Mouse (Mus musculus) activated CD4-positive, CD25-positive, alpha-beta regulatory T cell, adult 4 months (primary cell): ENCODE measurements around the gene Trim31. TPM values are rescaled to one million over a fixed set of nuclear protein-coding genes. Genes with fewer than 3 reads are reported as not detected.
"Not testable (repeated sequence)": the region's sequence is repeated elsewhere in the genome, so short reads cannot be mapped to it uniquely, and the experiment has no call there.

Source experiments
- ATAC-seq: one replicate; pipeline ENCODE4 v1.8.0; 2017
- polyA plus RNA-seq, 2 experiments: library from polyadenylated mRNA; unstranded; fragments of 100-300 nt; shearing (Covaris generic); gene quantifications; one replicate each; pipeline ENCODE4 v1.2.1; 2017

Gene Trim31
- not detected for polyA plus RNA-seq

GRCm38 (mm10) chr17:36897552-36898205 lies at the start of gene Trim31:
TSS of gene Trim31 (plus strand) at chr17:36898118.
- ATAC-seq = no peak

- no peak for ATAC-seq
Observed at GRCm38 (mm10) chr17:36848911-36849310, 49.0 kb upstream of the Trim31 start.

- ATAC-seq = no peak
Observed at GRCm38 (mm10) chr17:36849992-36850391, 47.9 kb upstream of the Trim31 start.

- no peak for ATAC-seq
Observed at GRCm38 (mm10) chr17:36851200-36851599, 46.7 kb upstream of the Trim31 start.

- ATAC-seq = no peak
Observed at GRCm38 (mm10) chr17:36851627-36852026, 46.3 kb upstream of the Trim31 start.

DNA sequence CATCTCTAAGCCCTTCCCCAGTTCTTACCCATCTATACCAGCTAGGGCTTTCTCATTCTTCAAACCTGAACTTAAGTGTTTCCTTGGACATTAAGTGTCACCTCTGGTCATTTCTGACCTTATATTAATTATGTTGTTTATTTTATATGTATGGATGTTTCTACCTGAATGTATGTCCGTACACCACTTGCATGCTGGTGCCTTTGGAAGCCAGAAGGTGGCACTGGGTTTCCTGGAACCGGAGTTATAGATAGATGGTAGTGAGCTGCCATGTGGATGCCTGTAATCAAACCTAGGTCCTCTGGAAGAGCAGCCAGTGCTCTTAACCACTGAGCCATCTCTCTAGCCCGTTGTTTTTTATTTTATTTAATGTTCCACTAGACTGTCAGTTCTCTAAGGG lies 42.4 kb upstream of the Trim31 start:
- no peak for ATAC-seq

GRCm38 (mm10) chr17:36856236-36856635 lies 41.7 kb upstream of the Trim31 start:
- ATAC-seq = no peak

DNA sequence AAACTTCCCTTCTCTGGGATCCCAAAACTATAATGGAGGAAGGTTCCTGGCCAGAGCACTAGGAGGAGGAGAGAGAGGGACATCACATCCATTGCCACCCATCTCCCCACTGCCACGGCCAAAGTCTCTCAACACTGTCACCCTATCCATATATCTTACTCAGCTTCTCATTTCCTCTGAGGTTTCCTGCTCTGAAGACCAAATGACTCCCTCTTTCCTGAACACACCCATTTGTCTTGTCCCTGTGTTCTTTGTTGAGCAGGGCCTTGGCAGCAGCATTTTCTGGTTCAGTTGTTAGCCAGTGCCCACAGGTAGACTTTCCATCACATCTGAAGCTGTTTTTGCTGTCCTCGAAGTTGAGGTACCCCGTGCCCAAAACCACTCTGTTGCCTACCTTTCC lies 39.7 kb upstream of the Trim31 start:
- ATAC-seq = no peak

- ATAC-seq = no peak
Observed at GRCm38 (mm10) chr17:36861680-36862079, 36.2 kb upstream of the Trim31 start.

DNA sequence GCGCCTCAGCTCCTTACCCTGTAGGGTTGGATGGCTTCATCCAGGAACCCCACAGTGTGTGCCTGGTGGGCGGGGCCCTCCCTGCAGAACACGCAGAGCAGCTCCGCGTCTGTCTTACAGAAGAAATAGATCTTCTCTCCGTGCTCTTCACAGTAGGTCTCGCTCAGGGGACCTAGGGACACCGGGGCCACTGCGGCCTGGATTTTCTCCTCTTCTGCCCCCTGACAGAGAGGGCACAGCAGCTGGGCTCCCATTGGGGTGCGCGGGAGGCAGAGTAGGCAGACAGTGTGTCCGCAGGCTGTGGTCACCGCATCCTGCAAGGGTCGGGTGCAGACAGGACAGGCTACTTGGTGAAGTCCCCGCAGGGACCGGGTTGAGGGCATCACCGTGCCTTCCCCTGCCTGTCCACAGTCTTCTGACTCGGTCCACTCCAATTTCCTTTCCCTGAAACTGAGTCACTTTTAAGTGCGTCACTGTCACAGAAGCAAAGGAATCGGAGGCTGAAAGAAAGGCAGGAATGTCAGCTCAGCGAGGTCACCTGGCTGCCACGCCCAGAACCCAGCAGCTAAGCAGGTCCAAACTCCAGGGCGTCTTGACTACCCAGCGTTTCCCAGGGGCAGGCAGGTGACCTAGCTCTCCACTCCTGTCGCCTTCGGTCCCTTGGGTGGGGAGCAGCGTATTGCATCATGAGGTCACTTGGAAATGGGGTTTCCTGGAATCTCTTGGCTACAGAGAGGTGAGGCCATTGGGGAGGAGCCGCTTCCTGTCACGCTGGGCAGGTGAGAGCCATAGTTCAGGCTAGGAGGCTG lies 31.0 kb upstream of the Trim31 start, which contains the start of gene Trim15:
TSS of gene Trim15 (minus strand) at position 492 of the 809 bp plus-strand sequence.
- ATAC-seq = no peak

GRCm38 (mm10) chr17:36868836-36869235 lies 29.1 kb upstream of the Trim31 start:
- ATAC-seq = no peak

DNA sequence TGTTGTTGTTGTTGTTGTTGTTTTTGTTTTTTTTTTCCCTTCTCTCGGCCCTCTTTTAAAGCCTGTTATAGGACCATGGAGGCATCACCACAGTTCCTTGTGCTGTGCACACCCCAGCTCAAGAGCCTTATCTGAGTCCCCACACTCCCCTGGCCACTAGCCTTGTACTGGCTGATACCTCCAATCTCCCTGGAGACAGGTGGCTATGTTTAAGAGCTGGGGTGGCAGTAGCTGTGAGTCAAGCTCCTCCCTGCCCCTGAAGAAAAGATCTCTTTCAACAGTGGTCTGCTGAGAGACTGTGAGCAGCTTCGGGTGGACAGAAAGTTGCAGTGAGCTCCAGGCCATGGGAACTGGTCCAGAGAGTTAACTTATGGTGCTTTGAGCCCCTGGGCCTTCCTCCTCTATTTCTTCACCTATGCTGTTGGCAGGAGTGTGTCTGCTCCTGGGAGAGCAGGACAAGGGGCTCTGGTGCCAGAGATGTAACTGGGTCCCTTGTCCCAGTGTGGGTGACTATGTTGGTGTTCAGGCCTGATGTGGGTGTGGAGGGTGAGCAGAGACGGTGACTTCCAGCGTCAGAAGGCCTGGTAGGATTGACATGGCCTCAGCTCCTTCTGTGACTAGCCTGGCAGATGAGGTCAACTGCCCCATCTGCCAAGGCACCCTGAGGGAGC lies 28.5 kb upstream of the Trim31 start, which contains the start of gene Trim10:
TSS of gene Trim10 (plus strand) at position 291 of the 671 bp plus-strand sequence.
- no peak for ATAC-seq

DNA sequence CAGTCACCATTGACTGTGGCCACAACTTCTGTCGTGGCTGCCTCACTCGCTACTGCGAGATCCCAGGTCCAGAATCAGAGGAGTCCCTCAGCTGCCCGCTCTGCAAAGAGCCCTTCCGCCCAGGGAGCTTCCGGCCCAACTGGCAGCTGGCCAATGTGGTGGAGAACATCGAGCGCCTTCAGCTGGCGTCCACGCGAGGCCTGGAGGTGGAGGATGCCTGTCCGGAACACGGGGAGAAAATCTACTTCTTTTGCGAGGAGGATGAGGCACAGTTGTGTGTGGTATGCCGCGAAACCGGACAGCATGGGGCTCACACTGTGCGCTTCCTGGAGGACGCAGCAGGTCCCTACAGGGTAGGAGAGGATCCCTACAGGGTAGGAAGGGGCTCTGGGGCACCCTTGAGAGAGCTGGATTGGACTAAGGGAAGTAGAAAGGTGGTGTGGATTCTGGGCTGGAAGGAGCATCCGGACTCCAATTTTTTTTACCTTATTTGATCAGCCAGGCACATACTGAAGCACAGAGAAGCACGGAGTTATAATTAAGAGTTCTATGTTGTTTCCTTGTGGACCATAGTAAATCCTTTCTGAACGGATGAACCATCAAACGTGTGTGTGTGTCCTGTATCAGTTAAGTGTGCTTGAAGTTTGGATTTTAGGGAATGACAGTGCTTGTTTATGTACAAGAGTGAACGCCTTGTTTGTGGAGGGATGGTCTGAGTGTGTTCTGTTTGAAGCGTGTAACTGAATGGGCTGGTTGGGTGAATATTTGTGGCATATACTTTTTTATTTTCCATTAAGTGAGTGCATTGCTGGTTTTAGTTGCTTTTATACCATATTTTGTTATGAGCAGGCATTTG lies 27.7 kb upstream of the Trim31 start:
- no peak for ATAC-seq

GRCm38 (mm10) chr17:36874636-36875035 lies 23.3 kb upstream of the Trim31 start:
- ATAC-seq = no peak

- no peak for ATAC-seq
Observed at GRCm38 (mm10) chr17:36883350-36883749, 14.6 kb upstream of the Trim31 start.

GRCm38 (mm10) chr17:36885132-36885790 lies 12.7 kb upstream of the Trim31 start:
- ATAC-seq = no peak

DNA sequence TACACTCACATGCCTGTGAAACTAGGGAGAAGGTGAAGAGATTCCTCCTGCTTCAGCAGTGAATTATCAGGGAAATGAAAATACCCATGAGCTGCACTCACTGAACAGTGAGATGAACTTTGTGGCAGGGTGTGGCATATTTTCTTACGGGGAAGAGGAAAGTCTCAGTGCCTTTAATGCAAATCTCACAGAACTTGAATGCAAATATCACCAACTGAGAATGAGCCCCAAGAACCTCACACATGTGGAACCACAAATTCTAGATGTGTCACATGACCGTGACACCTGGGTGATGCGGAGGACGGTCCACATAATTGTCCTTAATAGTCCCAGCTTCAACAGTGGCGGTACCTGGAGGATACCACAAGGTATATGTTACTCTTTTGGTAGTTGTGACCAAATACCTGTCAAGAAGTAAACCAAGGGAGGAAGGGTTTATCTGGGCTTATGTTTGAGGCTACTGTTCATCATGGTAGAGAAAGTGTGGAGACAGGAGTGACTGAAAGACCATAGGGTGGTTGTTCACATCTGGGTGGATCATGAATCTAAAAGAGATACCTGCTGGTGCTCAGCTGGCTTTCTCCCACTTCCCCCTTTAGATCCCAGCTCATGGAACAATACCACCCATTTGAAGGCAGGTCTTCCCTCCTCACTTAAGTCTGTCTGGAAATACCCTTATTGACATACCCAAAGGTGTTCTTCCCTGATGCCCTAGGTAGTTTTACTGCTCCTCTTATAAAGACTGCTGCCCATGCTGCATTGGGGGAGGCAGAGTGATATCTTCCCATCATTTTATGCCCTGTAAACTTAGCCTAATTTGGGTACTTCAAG lies 7.6 kb upstream of the Trim31 start, which contains the start of gene Trim40:
TSS of gene Trim40 (minus strand) at position 51 of the 831 bp plus-strand sequence.
- ATAC-seq = no peak

DNA sequence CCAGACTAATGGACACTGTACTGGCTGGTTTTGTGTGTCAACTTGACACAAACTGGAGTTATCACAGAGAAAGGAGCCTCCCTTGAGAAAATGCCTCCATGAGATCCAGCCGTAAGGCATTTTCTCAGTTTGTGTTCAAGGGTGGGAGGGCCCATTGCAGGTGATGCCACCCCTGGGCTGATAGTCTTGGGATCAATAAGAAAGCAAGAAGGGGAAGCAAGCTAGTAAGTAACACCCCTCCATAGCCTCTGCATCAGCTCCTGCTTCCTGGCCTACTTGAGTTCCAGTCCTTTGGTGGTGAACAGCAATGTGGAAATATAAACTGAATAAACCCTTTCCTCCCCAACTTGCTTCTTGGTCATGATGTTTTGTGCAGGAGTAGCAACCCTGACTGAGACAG lies 6.4 kb upstream of the Trim31 start:
- ATAC-seq = not testable (repeated sequence)

DNA sequence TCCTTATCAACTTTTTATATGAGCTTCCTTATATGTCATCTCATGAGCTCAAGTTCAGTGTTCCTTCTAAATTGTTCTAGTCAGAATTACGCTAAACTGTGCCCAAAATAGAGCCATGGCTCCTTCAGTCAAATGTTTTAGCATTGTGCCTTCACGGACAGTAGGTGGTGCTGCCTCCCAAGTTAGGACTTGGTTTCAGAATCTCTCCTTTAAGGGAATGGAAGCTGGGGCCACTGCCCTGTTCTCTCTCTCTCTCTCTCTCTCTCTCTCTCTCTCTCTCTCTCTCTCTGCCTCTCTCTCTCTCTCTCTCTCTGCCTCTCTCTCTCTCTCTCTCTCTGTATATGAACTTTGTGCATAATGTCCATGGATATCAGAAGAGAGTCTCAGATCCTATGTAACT lies 5.6 kb upstream of the Trim31 start:
- ATAC-seq = no peak

DNA sequence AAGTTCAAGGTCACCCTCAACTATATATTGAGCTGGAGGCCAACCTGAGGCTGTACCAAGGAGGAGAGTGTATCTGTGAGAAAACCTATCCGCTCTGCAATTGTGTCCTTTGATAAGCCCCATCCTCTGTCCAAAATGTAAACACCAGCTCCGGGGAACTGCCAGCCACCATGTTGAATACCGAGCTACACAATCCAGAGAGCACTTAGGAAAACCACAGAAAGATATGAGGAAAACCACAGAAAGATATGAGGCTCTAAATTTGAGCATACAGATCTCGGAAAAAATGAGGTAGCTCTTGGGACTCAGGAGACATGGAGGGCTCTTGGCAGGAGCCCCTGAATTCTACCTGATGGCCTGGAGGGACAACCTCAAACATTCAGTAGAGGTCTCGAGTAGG lies 4.5 kb upstream of the Trim31 start:
- ATAC-seq = no peak

DNA sequence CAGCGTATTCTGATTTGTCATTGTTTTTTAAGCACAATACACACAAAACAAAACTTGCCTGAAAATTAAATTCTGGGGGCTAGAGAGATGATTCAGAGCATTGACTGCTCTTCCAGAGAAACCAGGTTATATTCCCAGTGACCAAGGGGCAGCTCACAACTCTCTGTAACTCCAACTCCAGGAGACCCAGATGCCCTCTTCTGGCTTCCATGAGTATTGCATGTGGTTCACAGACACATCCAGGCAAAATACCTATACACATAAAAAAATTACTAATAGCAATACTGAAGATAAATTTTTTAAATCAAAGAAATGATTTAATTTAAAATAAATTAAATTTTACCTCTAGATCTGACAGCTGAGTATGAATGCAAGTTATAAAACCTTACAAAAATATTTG lies 1.3 kb upstream of the Trim31 start:
- ATAC-seq = no peak
